Mouse (Mus musculus) thymus, adult 2 months (tissue): ENCODE data around the gene Dao. TPM values are rescaled to one million over a fixed set of nuclear protein-coding genes. Genes with fewer than 3 reads are reported as not detected.

ENCODE experiments used
- DNase-seq: peaks from one replicate; pipeline ENCODE4 v3.0.0; 2021
- H3K27ac ChIP-seq: fragments of 200-500 bp; 2 replicates; pipeline ENCODE4 v1.5.1; 2012; ENCODE audit warnings: low read length, control low read depth; ENCODE audit not compliant: control insufficient read depth, insufficient read depth
- H3K27me3 ChIP-seq: fragments of 200-500 bp; 2 replicates; pipeline ENCODE4 v1.6.1; 2012; ENCODE audit warnings: mild to moderate bottlenecking, low read length, moderate library complexity, mixed read lengths; ENCODE audit not compliant: control insufficient read depth, insufficient read depth
- H3K36me3 ChIP-seq: fragments of 200-500 bp; 2 replicates; pipeline ENCODE4 v1.6.1; 2012; ENCODE audit warnings: mild to moderate bottlenecking, low read length, moderate library complexity; ENCODE audit not compliant: control insufficient read depth, insufficient read depth
- H3K4me1 ChIP-seq: fragments of 200-500 bp; replicated peaks from 2 replicates; pipeline ENCODE4 v1.6.1; 2012; ENCODE audit warnings: low read length; ENCODE audit not compliant: control insufficient read depth, insufficient read depth
- H3K4me3 ChIP-seq: fragments of 200-500 bp; 2 replicates; pipeline ENCODE4 v1.5.1; 2012; ENCODE audit warnings: mild to moderate bottlenecking, low read length, control low read depth, moderate library complexity; ENCODE audit not compliant: control insufficient read depth, insufficient read depth
- CTCF ChIP-seq: fragments of 200-500 bp; IDR thresholded peaks from 2 replicates; pipeline ENCODE4 v1.5.1; 2012; ENCODE audit warnings: mild to moderate bottlenecking, control low read depth, low read length, moderate library complexity, borderline replicate concordance; ENCODE audit not compliant: control insufficient read depth, poor library complexity, insufficient read depth; ENCODE audit errors: extremely low read depth
- POLR2A ChIP-seq: fragments of 200-500 bp; IDR thresholded peaks from 2 replicates; pipeline ENCODE4 v1.6.1; 2012; ENCODE audit warnings: mild to moderate bottlenecking, low read length, control low read depth, moderate library complexity; ENCODE audit not compliant: control insufficient read depth, poor library complexity, insufficient read depth; ENCODE audit errors: extremely low read depth
- WGBS: fragments of 180-500 bp; shearing (Covaris S2); methylation state at CpG from one replicate; pipeline ENCODE4 v1.1.7; 2018; 5-methylcytosine and 5-hydroxymethylcytosine counted together
- polyA plus RNA-seq: library from polyadenylated mRNA; depleted of rRNA; stranded (reverse); fragments of >200 nt; gene quantifications from 2 replicates; pipeline ENCODE4 v1.2.3, GENCODE M21; 2012

The Dao gene
- polyA plus RNA-seq, 1 experiment, result 0.36 TPM

- no peak for DNase-seq
Measured at GRCm38 (mm10) chr5:114061675-114062074, 58.2 kb downstream of the Dao start.

GRCm38 (mm10) chr5:114063958-114064357 is 60.5 kb downstream of the Dao start:
- no peak for DNase-seq

More at GRCm38 (mm10) chr5:114061675-114062074, 58.2 kb downstream of the Dao start:
- Histone ChIP-seq H3K4me3 (no peak overlapping the region), H3K36me3 (no peaks in the 10 kb centered on the region), H3K4me1 (0 out of 2 replicates have a peak, but pooled peaks cover 2% of the 10 kb centered on the region), H3K27me3 (no peaks in the 10 kb centered on the region), H3K27ac (no peak overlapping the region)
- 10% methylated on average over 7 of the region's 7 CpGs for WGBS
- TF ChIP-seq CTCF (no peak), POLR2A (no peak)

GRCm38 (mm10) chr5:114065161-114065560 is 61.7 kb downstream of the Dao start, which contains the start of gene Usp30:
TSS of gene Usp30 (plus strand) at chr5:114065461.
- Histone ChIP-seq H3K27ac (no peak within 1 kb of the TSS), H3K4me1 (0 out of 2 replicates have a peak, but pooled peaks cover 2% of the 10 kb centered on the region), H3K27me3 (no peaks in the 10 kb centered on the region), H3K36me3 (no peaks in the 10 kb centered on the region), H3K4me3 (no peak within 1 kb of the TSS)
- WGBS, result 94% methylated on average over 6 of the region's 6 CpGs
- TF ChIP-seq CTCF (no peak), POLR2A (no peak)
- no peak for DNase-seq

More at GRCm38 (mm10) chr5:114063958-114064357, 60.5 kb downstream of the Dao start:
- no peak overlapping the region for H3K4me3 ChIP-seq
- 0 out of 2 replicates have a peak, but pooled peaks cover 2% of the 10 kb centered on the region for H3K4me1 ChIP-seq
- 86% methylated on average over 4 of the region's 4 CpGs for WGBS
- H3K36me3 ChIP-seq, result no peaks in the 10 kb centered on the region
- no peak for TF ChIP-seq POLR2A
- no peak for TF ChIP-seq CTCF
- H3K27me3 ChIP-seq, result no peaks in the 10 kb centered on the region
- no peak overlapping the region for H3K27ac ChIP-seq

GRCm38 (mm10) chr5:114066601-114067000 is 63.1 kb downstream of the Dao start:
- H3K27ac ChIP-seq, result no peak overlapping the region
- H3K36me3 ChIP-seq, result no peaks in the 10 kb centered on the region
- no peak for DNase-seq
- 63% methylated on average over 6 of the region's 6 CpGs for WGBS
- H3K4me1 ChIP-seq, result 0 out of 2 replicates have a peak, but pooled peaks cover under 1% of the 10 kb centered on the region
- TF ChIP-seq POLR2A (no peak), CTCF (no peak)
- H3K4me3 ChIP-seq, result no peak overlapping the region
- no peaks in the 10 kb centered on the region for H3K27me3 ChIP-seq

- no peak for DNase-seq
- 86% methylated on average over 9 of the region's 9 CpGs for WGBS
- no peaks in the 10 kb centered on the region for H3K36me3 ChIP-seq
- no peak for TF ChIP-seq POLR2A
- TF ChIP-seq CTCF, result no peak
- no peak overlapping the region for H3K27ac ChIP-seq
- H3K4me3 ChIP-seq, result no peak overlapping the region
- H3K27me3 ChIP-seq, result no peaks in the 10 kb centered on the region
- no peaks in the 10 kb centered on the region for H3K4me1 ChIP-seq
Measured at GRCm38 (mm10) chr5:114067543-114067942, 64.0 kb downstream of the Dao start.

GRCm38 (mm10) chr5:114067982-114068381 is 64.5 kb downstream of the Dao start:
- H3K4me3 ChIP-seq, result no peak overlapping the region
- no peaks in the 10 kb centered on the region for H3K36me3 ChIP-seq
- H3K4me1 ChIP-seq, result no peaks in the 10 kb centered on the region
- no peak overlapping the region for H3K27ac ChIP-seq
- no peak for DNase-seq
- TF ChIP-seq CTCF, result no peak
- TF ChIP-seq POLR2A, result no peak
- H3K27me3 ChIP-seq, result no peaks in the 10 kb centered on the region
- 73% methylated on average over 9 of the region's 9 CpGs for WGBS

- no peak for DNase-seq
Measured at GRCm38 (mm10) chr5:114070858-114071257, 67.4 kb downstream of the Dao start.

More at GRCm38 (mm10) chr5:114070858-114071257, 67.4 kb downstream of the Dao start:
- Histone ChIP-seq H3K27me3 (no peaks in the 10 kb centered on the region), H3K4me1 (no peaks in the 10 kb centered on the region), H3K27ac (no peak overlapping the region), H3K4me3 (no peak overlapping the region), H3K36me3 (no peaks in the 10 kb centered on the region)
- WGBS, result 93% methylated on average over 4 of the region's 4 CpGs
- TF ChIP-seq POLR2A (no peak), CTCF (no peak)
